Mouse (Mus musculus) forebrain, postnatal 0 days (tissue): ENCODE measurements around the gene 1700024G13Rik. TPM values are rescaled to one million over a fixed set of nuclear protein-coding genes. Genes with fewer than 3 reads are reported as not detected.
"Not testable (repeated sequence)": the region's sequence is repeated elsewhere in the genome, so short reads cannot be mapped to it uniquely, and the experiment has no call there.

Experiments used
- ATAC-seq: fragments of 200-750 bp; cut with Nextera tagmentation; 2 replicates; pipeline ENCODE4 v1.8.0; 2017; ENCODE audit warnings: mild to moderate bottlenecking, moderate library complexity
- DNase-seq: peaks from one replicate; pipeline ENCODE4 v3.0.0-alpha.2; 2015
- H3K27ac ChIP-seq: fragments of 300-500 bp; sonication (generic); 2 replicates; pipeline ENCODE4 v1.5.1; 2014; ENCODE audit warnings: low read depth, mild to moderate bottlenecking, antibody characterized with exemption, low read length, moderate library complexity, mixed read lengths
- H3K27me3 ChIP-seq: fragments of 300-500 bp; sonication (generic); 2 replicates; pipeline ENCODE4 v1.6.1; 2014; ENCODE audit warnings: mild to moderate bottlenecking, low read length, mixed read lengths; ENCODE audit not compliant: insufficient read depth
- H3K36me3 ChIP-seq: fragments of 300-500 bp; sonication (generic); 2 replicates; pipeline ENCODE4 v1.6.1; 2014; ENCODE audit warnings: mild to moderate bottlenecking, moderate library complexity; ENCODE audit not compliant: insufficient read depth
- H3K4me1 ChIP-seq: fragments of 300-500 bp; sonication (generic); 2 replicates; pipeline ENCODE4 v1.6.1; 2014; ENCODE audit warnings: antibody characterized with exemption; ENCODE audit not compliant: insufficient read depth
- H3K4me2 ChIP-seq: fragments of 300-500 bp; sonication (generic); 2 replicates; pipeline ENCODE4 v1.6.1; 2014; ENCODE audit warnings: low read depth, mild to moderate bottlenecking, moderate library complexity
- H3K4me3 ChIP-seq: fragments of 300-500 bp; sonication (generic); 2 replicates; pipeline ENCODE4 v1.5.1; 2014; ENCODE audit warnings: low read depth, low read length, mixed read lengths
- H3K9ac ChIP-seq: fragments of 300-500 bp; sonication (generic); 2 replicates; pipeline ENCODE4 v1.6.1; 2014; ENCODE audit warnings: mild to moderate bottlenecking
- H3K9me3 ChIP-seq: fragments of 300-500 bp; sonication (generic); 2 replicates; pipeline ENCODE4 v1.6.1; 2016; ENCODE audit warnings: low read length
- CTCF ChIP-seq: sonication (generic); IDR thresholded peaks from 2 replicates; pipeline ENCODE4 v1.5.1; 2016; ENCODE audit warnings: antibody characterized with exemption, control low read depth, low read depth
- WGBS: fragments of 180-500 bp; shearing (Covaris S2); extraction: QIAGEN DNeasy Blood & Tissue Kit; methylation state at CpG from one replicate; pipeline ENCODE4 v1.1.7; 2014; 5-methylcytosine and 5-hydroxymethylcytosine counted together
- polyA plus RNA-seq: library from polyadenylated mRNA; unstranded; fragments of >200 nt; fragmentation: Nextera tagmentation; extraction: Ambion mirVana; gene quantifications from 2 replicates; pipeline ENCODE4 v1.2.1, GENCODE M21; 2015
- total RNA-seq: library from RNA; depleted of rRNA; stranded (reverse); fragments of >200 nt; gene quantifications from 2 replicates; pipeline ENCODE4 v1.2.3, GENCODE M21; 2014

1700024G13Rik gene
- total and polyA plus RNA-seq, 2 experiments from 2014 or later, result 0.38 to 1.1 TPM

- Histone ChIP-seq H3K27ac (no peak overlapping the region), H3K36me3 (no peaks in the 10 kb centered on the region), H3K9ac (no peak overlapping the region), H3K9me3 (no peaks in the 10 kb centered on the region), H3K4me1 (no peaks in the 10 kb centered on the region), H3K4me2 (peak overlapping the region; percentile 35), H3K4me3 (no peak overlapping the region; the same call in 1 of the 2 replicates), H3K27me3 (peaks cover 14% of the 10 kb centered on the region; the same call in 1 of the 2 replicates)
- DNase-seq (peak; percentile 36), ATAC-seq (peak; percentile 23)
- no peak for TF ChIP-seq CTCF
- WGBS, result 21% methylated on average over 15 of the region's 15 CpGs
These were observed 6.6 kb downstream of the 1700024G13Rik start for GRCm38 (mm10) chr14:32381619-32382018.

GRCm38 (mm10) chr14:32381066-32381465, 7.1 kb downstream of the 1700024G13Rik start:
- Histone ChIP-seq H3K27ac (no peak overlapping the region), H3K27me3 (peaks cover 14% of the 10 kb centered on the region; the same call in 1 of the 2 replicates), H3K4me1 (no peaks in the 10 kb centered on the region), H3K4me2 (peak overlapping the region; percentile 35), H3K36me3 (no peaks in the 10 kb centered on the region), H3K9me3 (no peaks in the 10 kb centered on the region), H3K4me3 (peak overlapping the region; percentile 6; the same call in 1 of the 2 replicates), H3K9ac (no peak overlapping the region)
- TF ChIP-seq CTCF, result no peak
- DNase-seq (no peak), ATAC-seq (no peak)
- whole genome bisulfite sequencing, result 32% methylated on average over 7 of the region's 7 CpGs

- Histone ChIP-seq H3K36me3 (no peaks in the 10 kb centered on the region), H3K27me3 (peaks cover 14% of the 10 kb centered on the region; the same call in 1 of the 2 replicates), H3K4me3 (no peak overlapping the region), H3K9me3 (no peaks in the 10 kb centered on the region), H3K4me2 (no peak overlapping the region), H3K9ac (no peak overlapping the region), H3K27ac (no peak overlapping the region), H3K4me1 (no peaks in the 10 kb centered on the region)
- ATAC-seq (no peak), DNase-seq (no peak)
- TF ChIP-seq CTCF, result no peak
- WGBS, result 33% methylated on average over 3 of the region's 3 CpGs
These were observed 8.1 kb downstream of the 1700024G13Rik start for GRCm38 (mm10) chr14:32380099-32380480.

- Histone ChIP-seq H3K4me1 (no peaks in the 10 kb centered on the region), H3K9ac (no peak overlapping the region), H3K4me2 (peak overlapping the region; percentile 30; the same call in 1 of the 2 replicates), H3K9me3 (no peaks in the 10 kb centered on the region), H3K4me3 (peak overlapping the region; percentile 12; the same call in 1 of the 2 replicates), H3K36me3 (no peaks in the 10 kb centered on the region), H3K27ac (no peak overlapping the region), H3K27me3 (peaks cover 14% of the 10 kb centered on the region; the same call in 1 of the 2 replicates)
- 9% methylated on average over 22 of the region's 22 CpGs for WGBS
- ATAC-seq (no peak), DNase-seq (no peak)
- TF ChIP-seq CTCF, result no peak
These were observed 8.6 kb downstream of the 1700024G13Rik start for GRCm38 (mm10) chr14:32379395-32380098.

- ATAC-seq (no peak), DNase-seq (no peak)
- H3K9me3 ChIP-seq, result no peaks in the 10 kb centered on the region
- H3K27ac ChIP-seq, result no peak overlapping the region
- no peak overlapping the region for H3K9ac ChIP-seq
- no peak overlapping the region for H3K4me2 ChIP-seq
- no peaks in the 10 kb centered on the region for H3K27me3 ChIP-seq
- no peak overlapping the region for H3K4me3 ChIP-seq
- H3K4me1 ChIP-seq, result no peaks in the 10 kb centered on the region
- TF ChIP-seq CTCF, result no peak
- H3K36me3 ChIP-seq, result no peaks in the 10 kb centered on the region
- 90% methylated on average over 2 of the region's 2 CpGs for whole genome bisulfite sequencing
These were observed 15.7 kb downstream of the 1700024G13Rik start for GRCm38 (mm10) chr14:32372510-32372909.

- WGBS, result 68% methylated on average over 7 of the region's 7 CpGs
- H3K4me3 ChIP-seq, result no peak overlapping the region
These were observed 18.4 kb downstream of the 1700024G13Rik start for GRCm38 (mm10) chr14:32369756-32370155.

GRCm38 (mm10) chr14:32364359-32364758, 23.8 kb downstream of the 1700024G13Rik start:
- no peak overlapping the region for H3K4me3 ChIP-seq
- no peaks in the 10 kb centered on the region for H3K36me3 ChIP-seq
- ATAC-seq, result no peak
- no peak overlapping the region for H3K27ac ChIP-seq
- WGBS, result 67% methylated on average over 7 of the region's 7 CpGs
- no peaks in the 10 kb centered on the region for H3K27me3 ChIP-seq
- TF ChIP-seq CTCF, result no peak
- no peaks in the 10 kb centered on the region for H3K9me3 ChIP-seq
- H3K4me2 ChIP-seq, result no peak overlapping the region
- H3K9ac ChIP-seq, result no peak overlapping the region
- no peaks in the 10 kb centered on the region for H3K4me1 ChIP-seq
- DNase-seq, result no peak

More at GRCm38 (mm10) chr14:32369756-32370155, 18.4 kb downstream of the 1700024G13Rik start:
- no peak for TF ChIP-seq CTCF
- no peaks in the 10 kb centered on the region for H3K27me3 ChIP-seq
- H3K9ac ChIP-seq, result no peak overlapping the region
- DNase-seq (no peak), ATAC-seq (no peak)
- H3K4me1 ChIP-seq, result no peaks in the 10 kb centered on the region
- H3K9me3 ChIP-seq, result no peaks in the 10 kb centered on the region
- H3K36me3 ChIP-seq, result no peaks in the 10 kb centered on the region
- no peak overlapping the region for H3K4me2 ChIP-seq
- H3K27ac ChIP-seq, result no peak overlapping the region

- not testable (repeated sequence) for H3K4me1 ChIP-seq
These were observed 36.8 kb downstream of the 1700024G13Rik start for GRCm38 (mm10) chr14:32351181-32351920.

More at GRCm38 (mm10) chr14:32351181-32351920, 36.8 kb downstream of the 1700024G13Rik start:
- whole genome bisulfite sequencing, result 28% methylated on average over 6 of the region's 6 CpGs
- H3K9ac ChIP-seq, H3K27ac ChIP-seq, DNase-seq, H3K4me3 ChIP-seq, H3K4me2 ChIP-seq, ATAC-seq, H3K27me3 ChIP-seq, H3K9me3 ChIP-seq: not testable (repeated sequence)
- peaks cover 19% of the 10 kb centered on the region for H3K36me3 ChIP-seq
